Mouse (Mus musculus): Measurements from ENCODE around the gene Rnf207. TPM values are rescaled to one million over a fixed set of nuclear protein-coding genes. Genes with fewer than 3 reads are reported as not detected.
A peak's percentile ranks its signal among the peaks of the same experiment; 100 is the strongest.

Rnf207 gene
- polyA plus RNA-seq (2016; fragmentation: Nextera tagmentation; extraction: Ambion mirVana): 0.47 and 0.68 TPM in 2 replicates

GRCm38 (mm10) chr4:152318517-152319234 lies at the start of gene Rnf207:
Rnf207 (minus strand) TSS chr4:152318993.
- Histone ChIP-seq H3K27ac (no peak within 1 kb of the TSS), H3K9me3 (no peaks in the 10 kb centered on the region), H3K36me3 (no peaks in the 10 kb centered on the region), H3K9ac (replicated peaks) (peak within 1 kb of the TSS; percentile 38; the same call in 1 of the 2 replicates), H3K4me3 (replicated peaks) (peak within 1 kb of the TSS; percentile 18), H3K27me3 (peaks cover 64% of the 10 kb centered on the region), H3K4me1 (replicated peaks) (peaks cover 18% of the 10 kb centered on the region), H3K4me2 (peak within 1 kb of the TSS; percentile 43)
- 5% methylated on average over 26 of the region's 26 CpGs for WGBS
- ATAC-seq (ENCODE audit: insufficient number of reproducible peaks, insufficient read depth, low FRiP score, low TSS enrichment, low read depth): no peak

DNA sequence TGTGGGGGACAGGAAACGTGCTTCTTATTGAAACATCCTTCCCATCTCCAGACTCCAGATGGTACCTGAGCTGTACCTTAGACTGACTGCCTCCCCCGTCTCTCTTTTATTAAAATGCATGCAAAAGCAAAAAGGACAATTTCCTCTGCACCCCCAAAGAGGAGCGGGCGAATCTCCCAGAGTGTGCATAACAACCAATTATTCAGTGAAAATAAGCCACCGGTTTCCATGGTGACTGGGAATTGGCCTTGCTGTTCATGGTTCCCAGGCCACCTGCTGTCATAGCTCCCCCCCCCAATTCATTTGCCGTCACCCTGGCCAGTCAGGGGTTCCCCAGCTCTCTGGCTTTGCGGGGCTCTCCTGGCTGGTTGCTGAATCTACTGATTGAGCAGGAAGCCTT lies 46.4 kb upstream of the Rnf207 start:
- H3K9me3 ChIP-seq: no peaks in the 10 kb centered on the region
- no peak overlapping the region for H3K4me3 ChIP-seq (replicated peaks)
- 75% methylated on average over 7 of the region's 7 CpGs for WGBS
- no peaks in the 10 kb centered on the region; the same call in 1 of the 2 replicates for H3K4me1 ChIP-seq (replicated peaks)
- H3K27me3 ChIP-seq: peaks cover 41% of the 10 kb centered on the region
- no peaks in the 10 kb centered on the region for H3K36me3 ChIP-seq
- H3K27ac ChIP-seq: no peak overlapping the region
- ATAC-seq (ENCODE audit: insufficient number of reproducible peaks, insufficient read depth, low FRiP score, low TSS enrichment, low read depth): no peak
- H3K4me2 ChIP-seq: no peak overlapping the region
- no peak overlapping the region for H3K9ac ChIP-seq (replicated peaks)

DNA sequence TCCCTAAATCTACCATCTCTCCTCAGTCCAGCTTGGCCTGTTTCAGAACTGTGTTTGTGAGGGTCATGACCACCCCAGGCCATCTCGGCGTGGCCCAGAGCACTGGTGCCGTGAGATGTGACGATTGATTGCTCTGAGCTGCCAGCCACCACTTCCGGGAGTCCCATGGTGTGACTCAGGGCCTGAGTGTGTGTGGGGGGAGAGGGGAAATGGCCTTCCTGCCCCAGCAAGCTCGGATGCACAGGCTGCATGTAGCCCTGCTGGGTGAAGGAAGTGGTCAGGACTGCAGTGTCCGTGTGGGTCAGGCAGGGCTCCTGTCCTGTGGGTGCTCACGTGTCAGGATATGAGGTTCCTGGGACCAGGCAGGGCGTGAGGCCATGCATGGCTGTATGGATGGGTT lies 43.4 kb upstream of the Rnf207 start:
- 69% methylated on average over 9 of the region's 9 CpGs for WGBS
- Histone ChIP-seq H3K36me3 (no peaks in the 10 kb centered on the region), H3K9ac (replicated peaks) (no peak overlapping the region), H3K9me3 (no peaks in the 10 kb centered on the region), H3K4me2 (no peak overlapping the region), H3K4me1 (replicated peaks) (no peaks in the 10 kb centered on the region; the same call in 1 of the 2 replicates), H3K4me3 (replicated peaks) (no peak overlapping the region), H3K27ac (no peak overlapping the region), H3K27me3 (peaks cover 63% of the 10 kb centered on the region)
- no peak for ATAC-seq (ENCODE audit: insufficient number of reproducible peaks, insufficient read depth, low FRiP score, low TSS enrichment, low read depth)

DNA sequence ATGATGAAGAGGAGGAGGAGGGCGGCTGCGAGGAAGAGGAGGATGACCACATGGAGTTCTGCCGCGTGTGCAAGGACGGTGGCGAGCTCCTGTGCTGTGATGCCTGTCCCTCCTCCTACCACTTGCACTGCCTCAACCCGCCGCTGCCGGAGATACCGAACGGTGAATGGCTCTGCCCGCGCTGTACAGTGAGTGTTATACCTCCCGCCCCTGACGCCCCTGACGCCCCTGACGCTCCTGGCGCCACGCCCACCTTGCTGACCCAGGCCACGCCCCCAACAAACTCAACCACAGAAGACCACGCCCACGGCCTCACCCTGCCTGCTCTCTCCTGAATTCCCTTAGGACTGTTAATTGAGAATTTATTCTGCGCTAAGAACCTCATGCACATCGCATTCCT lies 42.1 kb upstream of the Rnf207 start:
- H3K4me1 ChIP-seq (replicated peaks): no peaks in the 10 kb centered on the region; the same call in 1 of the 2 replicates
- no peaks in the 10 kb centered on the region for H3K9me3 ChIP-seq
- H3K27ac ChIP-seq: no peak overlapping the region
- H3K4me2 ChIP-seq: peak overlapping the region; percentile 46
- H3K9ac ChIP-seq (replicated peaks): no peak overlapping the region
- WGBS: under 1% methylated on average over 24 of the region's 24 CpGs
- peaks cover 65% of the 10 kb centered on the region for H3K27me3 ChIP-seq
- peak overlapping the region; percentile 11; the same call in 1 of the 2 replicates for H3K4me3 ChIP-seq (replicated peaks)
- no peaks in the 10 kb centered on the region for H3K36me3 ChIP-seq
- 0 out of 2 replicates have a peak, but pooled peaks have one; percentile 39 for ATAC-seq (ENCODE audit: insufficient number of reproducible peaks, insufficient read depth, low FRiP score, low TSS enrichment, low read depth)

GRCm38 (mm10) chr4:152359700-152360099 lies 40.9 kb upstream of the Rnf207 start:
- no peak for ATAC-seq (ENCODE audit: insufficient number of reproducible peaks, insufficient read depth, low FRiP score, low TSS enrichment, low read depth)
- Histone ChIP-seq H3K9me3 (no peaks in the 10 kb centered on the region), H3K27me3 (peaks cover 63% of the 10 kb centered on the region), H3K4me3 (replicated peaks) (no peak overlapping the region), H3K4me2 (no peak overlapping the region), H3K27ac (no peak overlapping the region), H3K9ac (replicated peaks) (no peak overlapping the region), H3K4me1 (replicated peaks) (no peaks in the 10 kb centered on the region; the same call in 1 of the 2 replicates), H3K36me3 (no peaks in the 10 kb centered on the region)
- 9% methylated on average over 11 of the region's 11 CpGs for WGBS

- ATAC-seq (ENCODE audit: insufficient number of reproducible peaks, insufficient read depth, low FRiP score, low TSS enrichment, low read depth): no peak
- Histone ChIP-seq H3K9me3 (no peaks in the 10 kb centered on the region), H3K4me1 (replicated peaks) (no peaks in the 10 kb centered on the region; the same call in 1 of the 2 replicates), H3K27me3 (peaks cover 66% of the 10 kb centered on the region), H3K4me2 (no peak overlapping the region), H3K4me3 (replicated peaks) (no peak overlapping the region), H3K9ac (replicated peaks) (no peak overlapping the region), H3K36me3 (no peaks in the 10 kb centered on the region), H3K27ac (no peak overlapping the region)
- 79% methylated on average over 7 of the region's 7 CpGs for WGBS
Observed at GRCm38 (mm10) chr4:152355672-152356071, 36.9 kb upstream of the Rnf207 start.

DNA sequence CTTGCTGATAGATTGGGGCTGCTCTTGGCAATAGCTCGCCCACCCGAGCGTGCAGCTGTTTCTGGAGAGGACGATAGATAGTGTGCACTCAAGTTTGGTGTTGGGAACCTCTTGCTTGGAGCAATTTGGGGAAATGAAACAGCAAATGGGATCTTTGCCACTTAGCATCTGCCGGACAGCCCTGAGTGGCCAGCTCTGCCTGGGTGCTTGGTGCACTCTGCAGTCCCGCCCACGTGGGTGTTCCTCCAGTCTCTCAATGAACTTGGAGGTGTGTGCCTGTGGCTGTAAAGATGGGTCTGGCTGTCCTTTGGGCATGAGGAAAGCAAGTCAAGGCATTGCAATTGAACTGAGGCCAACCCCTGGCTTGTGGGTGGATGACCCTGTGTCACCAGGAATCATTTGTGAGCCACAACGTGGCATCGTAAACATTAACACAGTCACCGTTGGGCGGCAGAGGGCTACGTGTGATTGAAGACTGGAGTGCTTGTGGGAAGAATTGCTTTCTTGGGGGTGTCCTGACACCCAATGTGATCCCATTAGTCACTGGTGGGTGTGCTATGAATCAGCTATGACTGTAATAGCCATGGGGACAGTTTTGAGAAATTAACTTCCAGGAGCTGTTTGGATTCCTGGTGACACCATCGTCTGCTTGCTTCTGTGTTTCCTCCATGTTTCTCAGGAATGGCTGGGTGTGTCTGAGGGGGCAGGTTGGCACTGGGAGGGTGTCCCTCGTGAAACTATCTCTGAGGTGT lies 35.3 kb upstream of the Rnf207 start:
- Histone ChIP-seq H3K9ac (replicated peaks) (no peak overlapping the region), H3K27ac (no peak overlapping the region), H3K4me3 (replicated peaks) (no peak overlapping the region), H3K9me3 (no peaks in the 10 kb centered on the region), H3K4me2 (no peak overlapping the region), H3K27me3 (peaks cover 66% of the 10 kb centered on the region), H3K36me3 (no peaks in the 10 kb centered on the region), H3K4me1 (replicated peaks) (peaks cover 6% of the 10 kb centered on the region)
- ATAC-seq (ENCODE audit: insufficient number of reproducible peaks, insufficient read depth, low FRiP score, low TSS enrichment, low read depth): no peak
- WGBS: 74% methylated on average over 14 of the region's 14 CpGs

GRCm38 (mm10) chr4:152351422-152352305 lies 32.9 kb upstream of the Rnf207 start:
- H3K36me3 ChIP-seq: no peaks in the 10 kb centered on the region
- H3K9ac ChIP-seq (replicated peaks): no peak overlapping the region
- peaks cover 6% of the 10 kb centered on the region for H3K4me1 ChIP-seq (replicated peaks)
- H3K27ac ChIP-seq: no peak overlapping the region
- H3K9me3 ChIP-seq: no peaks in the 10 kb centered on the region
- peaks cover 69% of the 10 kb centered on the region for H3K27me3 ChIP-seq
- H3K4me2 ChIP-seq: no peak overlapping the region
- WGBS: 23% methylated on average over 14 of the region's 14 CpGs
- no peak overlapping the region for H3K4me3 ChIP-seq (replicated peaks)
- no peak for ATAC-seq (ENCODE audit: insufficient number of reproducible peaks, insufficient read depth, low FRiP score, low TSS enrichment, low read depth)

- Histone ChIP-seq H3K9me3 (no peaks in the 10 kb centered on the region), H3K27me3 (peaks cover 69% of the 10 kb centered on the region), H3K27ac (no peak overlapping the region), H3K36me3 (no peaks in the 10 kb centered on the region), H3K4me3 (replicated peaks) (no peak overlapping the region), H3K9ac (replicated peaks) (no peak overlapping the region), H3K4me1 (replicated peaks) (peaks cover 6% of the 10 kb centered on the region), H3K4me2 (no peak overlapping the region)
- 29% methylated on average over 8 of the region's 8 CpGs for WGBS
- no peak for ATAC-seq (ENCODE audit: insufficient number of reproducible peaks, insufficient read depth, low FRiP score, low TSS enrichment, low read depth)
Observed at GRCm38 (mm10) chr4:152350722-152351421, 32.1 kb upstream of the Rnf207 start.

- Histone ChIP-seq H3K27ac (no peak overlapping the region), H3K4me1 (replicated peaks) (peaks cover 6% of the 10 kb centered on the region), H3K9ac (replicated peaks) (no peak overlapping the region), H3K36me3 (no peaks in the 10 kb centered on the region), H3K9me3 (no peaks in the 10 kb centered on the region), H3K4me2 (no peak overlapping the region), H3K4me3 (replicated peaks) (no peak overlapping the region), H3K27me3 (peaks cover 69% of the 10 kb centered on the region)
- ATAC-seq (ENCODE audit: insufficient number of reproducible peaks, insufficient read depth, low FRiP score, low TSS enrichment, low read depth): no peak
- WGBS: 8% methylated on average over 15 of the region's 17 CpGs
Observed at GRCm38 (mm10) chr4:152349837-152350381, 31.1 kb upstream of the Rnf207 start.
